Mouse (Mus musculus) CH12.LX (cell line): ENCODE measurements around the gene Capza1. TPM values are rescaled to one million over a fixed set of nuclear protein-coding genes. Genes with fewer than 3 reads are reported as not detected.
A peak's percentile ranks its signal among the peaks of the same experiment; 100 is the strongest.

Source experiments
- DNase-seq: peaks from one replicate; pipeline ENCODE4 v3.0.0-alpha.2; 2013; ENCODE audit errors: extremely low read depth
- H3K27ac ChIP-seq: 2 replicates; pipeline ENCODE4 v1.5.1; 2012; ENCODE audit warnings: low read depth, mild to moderate bottlenecking, control low read depth, moderate library complexity; ENCODE audit not compliant: insufficient read depth
- H3K27me3 ChIP-seq: replicated peaks from 2 replicates; pipeline ENCODE3; 2012; ENCODE audit warnings: inconsistent platforms
- H3K36me3 ChIP-seq, 2 experiments: replicated peaks in 1 of 2; 2 replicates each; pipeline versions ENCODE3 to v1.6.1; 2012; ENCODE audit warnings: inconsistent platforms in 1 of 2, low read length in 1 of 2, mild to moderate bottlenecking in 1 of 2, mixed read lengths in 1 of 2, moderate library complexity in 1 of 2; ENCODE audit not compliant: control insufficient read depth in 1 of 2, insufficient read depth in 1 of 2
- H3K4me1 ChIP-seq, 2 experiments: 2 replicates each; pipeline ENCODE4 v1.6.1; 2012; ENCODE audit warnings: inconsistent platforms in 1 of 2, moderate library complexity in 1 of 2; ENCODE audit not compliant: insufficient read depth in 2 of 2, control insufficient read depth in 1 of 2
- H3K4me2 ChIP-seq: 2 replicates; pipeline ENCODE4 v1.6.1; 2012; ENCODE audit warnings: low read depth, mild to moderate bottlenecking, control low read depth; ENCODE audit not compliant: poor library complexity, insufficient read depth, severe bottlenecking
- H3K4me3 ChIP-seq, 3 experiments: fragments of 150-350 bp in 1 of 3; sonication (generic) in 1 of 3; replicated peaks in 1 of 3; 2 replicates each; pipeline versions ENCODE3 to v1.5.1; 2011 to 2012; ENCODE audit warnings: low read depth in 2 of 3, low read length in 2 of 3, mild to moderate bottlenecking in 2 of 3, moderate library complexity in 2 of 3, control low read depth in 1 of 3, improper control_type of control experiment in 1 of 3, inconsistent platforms in 1 of 3, mixed read lengths in 1 of 3; ENCODE audit not compliant: poor library complexity in 1 of 3
- H3K79me2 ChIP-seq: replicated peaks from 2 replicates; pipeline ENCODE4 v1.6.1; 2012; ENCODE audit warnings: mild to moderate bottlenecking, moderate library complexity; ENCODE audit not compliant: control insufficient read depth, poor library complexity, insufficient read depth, severe bottlenecking; ENCODE audit errors: extremely low read depth
- H3K9ac ChIP-seq: 2 replicates; pipeline ENCODE4 v1.6.1; 2012; ENCODE audit warnings: low read depth, mild to moderate bottlenecking, control low read depth, moderate library complexity; ENCODE audit not compliant: insufficient read depth
- H3K9me3 ChIP-seq: replicated peaks from 2 replicates; pipeline ENCODE3; 2012; ENCODE audit warnings: low read length, inconsistent platforms, mixed read lengths
- CTCF ChIP-seq, 2 experiments: IDR thresholded peaks in 1 of 2; conservative IDR thresholded peaks in 1 of 2; 2 replicates each; pipeline ENCODE4 v1.5.1; 2011 to 2012; ENCODE audit warnings: low read depth in 2 of 2, low read length in 2 of 2, improper control_type of control experiment in 1 of 2, inconsistent platforms in 1 of 2, mild to moderate bottlenecking in 1 of 2, moderate library complexity in 1 of 2
- ELF1 ChIP-seq: IDR thresholded peaks from 2 replicates; pipeline ENCODE4 v1.6.1; 2014; ENCODE audit warnings: low read depth, mild to moderate bottlenecking, inconsistent platforms, low read length, improper control_type of control experiment
- ETS1 ChIP-seq: conservative IDR thresholded peaks from 2 replicates; pipeline ENCODE4 v1.6.1; 2012; ENCODE audit warnings: low read depth, mild to moderate bottlenecking, inconsistent platforms, low read length, improper control_type of control experiment, moderate library complexity
- JUN ChIP-seq: IDR thresholded peaks from 2 replicates; pipeline ENCODE4 v1.6.1; 2011; ENCODE audit warnings: low read depth, mild to moderate bottlenecking, low read length, improper control_type of control experiment, moderate library complexity; ENCODE audit not compliant: insufficient read depth
- JUND ChIP-seq: conservative IDR thresholded peaks from 2 replicates; pipeline ENCODE4 v1.6.1; 2011; ENCODE audit warnings: low read depth, low read length, improper control_type of control experiment
- KAT2A ChIP-seq: IDR thresholded peaks from 2 replicates; pipeline ENCODE4 v1.6.1; 2012; ENCODE audit warnings: low read length, improper control_type of control experiment, inconsistent platforms; ENCODE audit not compliant: insufficient replicate concordance
- MEF2A ChIP-seq: IDR thresholded peaks from 2 replicates; pipeline ENCODE4 v1.6.1; 2014; ENCODE audit warnings: low read depth, mild to moderate bottlenecking, inconsistent platforms, low read length, improper control_type of control experiment, borderline replicate concordance
- MXI1 ChIP-seq: IDR thresholded peaks from 2 replicates; pipeline ENCODE4 v1.6.1; 2011; ENCODE audit warnings: mild to moderate bottlenecking, low read depth, low read length, improper control_type of control experiment
- MYC ChIP-seq: IDR thresholded peaks from 2 replicates; pipeline ENCODE4 v1.6.1; 2011; ENCODE audit warnings: low read depth, mild to moderate bottlenecking, improper control_type of control experiment, low read length
- NELFE ChIP-seq: IDR thresholded peaks from 2 replicates; pipeline ENCODE4 v1.6.1; 2011; ENCODE audit warnings: low read depth, low read length, improper control_type of control experiment
- NRF1 ChIP-seq: IDR thresholded peaks from 2 replicates; pipeline ENCODE4 v1.6.1; 2014; ENCODE audit warnings: low read depth, mild to moderate bottlenecking, inconsistent platforms, low read length, improper control_type of control experiment, moderate library complexity
- POLR2AphosphoS2 ChIP-seq: IDR thresholded peaks from 2 replicates; pipeline ENCODE4 v1.6.1; 2011; ENCODE audit warnings: low read depth, low read length, improper control_type of control experiment
- RCOR1 ChIP-seq: conservative IDR thresholded peaks from 2 replicates; pipeline ENCODE4 v1.6.1; 2012; ENCODE audit warnings: low read depth, mild to moderate bottlenecking, inconsistent platforms, low read length, improper control_type of control experiment
- SIN3A ChIP-seq: IDR thresholded peaks from 2 replicates; pipeline ENCODE4 v1.6.1; 2012; ENCODE audit warnings: low read length, improper control_type of control experiment, inconsistent platforms
- SMC3 ChIP-seq: IDR thresholded peaks from 2 replicates; pipeline ENCODE4 v1.6.1; 2011; ENCODE audit warnings: low read depth, low read length, improper control_type of control experiment
- TBP ChIP-seq: conservative IDR thresholded peaks from 2 replicates; pipeline ENCODE4 v1.6.1; 2011; ENCODE audit warnings: low read depth, low read length, improper control_type of control experiment
- USF1 ChIP-seq: IDR thresholded peaks from 2 replicates; pipeline ENCODE4 v1.6.1; 2014; ENCODE audit warnings: low read depth, mild to moderate bottlenecking, inconsistent platforms, low read length, improper control_type of control experiment
- ZMIZ1 ChIP-seq: IDR thresholded peaks from 2 replicates; pipeline ENCODE4 v1.6.1; 2012; ENCODE audit warnings: low read depth, mild to moderate bottlenecking, inconsistent platforms, low read length, improper control_type of control experiment
- dilution Hi-C: fragments of 300-500 bp; cut with MboI; formaldehyde crosslinking; loops from 2 replicates; pipeline ENCODE4 v1.14.3; 2020; ENCODE audit warnings: low sequenced_read_pairs; ENCODE audit not compliant: extremely low pct_unique_long_range_greater_than_20kb, extremely low pct_ligation_motif_present
- in situ Hi-C: fragments of 300-500 bp; cut with MboI; formaldehyde crosslinking; loops from 3 replicates; pipeline ENCODE4 v1.14.3; 2019; ENCODE audit warnings: low sequenced_read_pairs, low pct_ligation_motif_present, low pct_unique_long_range_greater_than_20kb, mixed read lengths
- polyA plus RNA-seq: library from polyadenylated mRNA; unstranded; fragments of >175 nt; gene quantifications from 2 replicates; pipeline ENCODE4 v1.2.1, GENCODE M21; 2012; ENCODE audit warnings: low read depth; ENCODE audit not compliant: insufficient read length
- total RNA-seq, 2 experiments: library from RNA; depleted of rRNA; stranded (reverse); fragments of 300-350 nt in 1 of 2; fragments of >200 nt in 1 of 2; gene quantifications; 2 replicates each; pipeline ENCODE4 v1.2.3; 2012 to 2014

The Capza1 gene
- total and polyA plus RNA-seq, 3 experiments, result 113 to 288 (median 140) TPM

DNA sequence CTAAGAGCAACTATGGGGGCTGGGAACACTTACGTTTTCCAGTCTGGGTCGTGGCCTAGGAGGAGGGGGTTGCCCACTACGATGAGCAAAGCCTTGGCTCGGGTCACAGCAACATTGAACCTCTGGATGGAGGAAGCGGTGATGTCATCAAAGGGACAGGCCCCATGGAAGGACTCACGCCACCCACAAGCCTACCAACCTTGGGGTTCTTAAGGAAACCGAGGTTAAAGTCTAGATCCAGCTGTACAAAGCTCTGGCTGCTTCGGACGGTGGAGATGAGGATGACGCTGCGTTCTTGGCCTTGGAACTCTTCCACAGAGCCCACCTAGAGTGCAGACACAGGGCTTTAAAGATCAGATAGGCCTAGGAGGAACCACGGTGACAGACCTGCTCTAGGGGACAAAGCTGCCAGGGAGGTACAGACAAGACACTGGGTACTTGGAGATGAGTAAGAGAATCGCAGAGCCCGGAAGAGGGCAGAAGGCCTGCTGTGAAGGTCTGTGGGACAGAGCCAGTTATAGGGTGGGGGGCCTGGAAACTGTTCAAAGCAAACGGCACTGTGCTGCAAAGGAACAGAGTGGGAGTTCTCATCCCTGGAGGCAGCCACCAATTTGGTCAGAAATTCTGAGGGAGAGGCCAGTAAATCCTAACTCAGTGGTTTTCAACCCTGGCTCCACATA lies 68.5 kb downstream of the Capza1 start:
- Histone ChIP-seq H3K4me1 (peaks cover 14 to 51% of the 10 kb centered on the region in 2 experiments), H3K9me3 (no peaks in the 10 kb centered on the region), H3K79me2 (no peaks in the 10 kb centered on the region), H3K36me3 (peaks cover 46 to 78% of the 10 kb centered on the region in 2 experiments), H3K4me2 (no peak overlapping the region), H3K9ac (no peak overlapping the region), H3K27me3 (no peaks in the 10 kb centered on the region), H3K27ac (0 out of 2 replicates have a peak overlapping the region, but pooled peaks have one; percentile 1), H3K4me3 (no peak overlapping the region)
- TF ChIP-seq NRF1 (no peak), SIN3A (no peak), ZMIZ1 (no peak), JUND (no peak), NELFE (no peak), JUN (no peak), ELF1 (no peak), TBP (no peak)
- DNase-seq, result no peak
- dilution Hi-C loops, result no loop called here
- in situ Hi-C loops, result no loop called here

DNA sequence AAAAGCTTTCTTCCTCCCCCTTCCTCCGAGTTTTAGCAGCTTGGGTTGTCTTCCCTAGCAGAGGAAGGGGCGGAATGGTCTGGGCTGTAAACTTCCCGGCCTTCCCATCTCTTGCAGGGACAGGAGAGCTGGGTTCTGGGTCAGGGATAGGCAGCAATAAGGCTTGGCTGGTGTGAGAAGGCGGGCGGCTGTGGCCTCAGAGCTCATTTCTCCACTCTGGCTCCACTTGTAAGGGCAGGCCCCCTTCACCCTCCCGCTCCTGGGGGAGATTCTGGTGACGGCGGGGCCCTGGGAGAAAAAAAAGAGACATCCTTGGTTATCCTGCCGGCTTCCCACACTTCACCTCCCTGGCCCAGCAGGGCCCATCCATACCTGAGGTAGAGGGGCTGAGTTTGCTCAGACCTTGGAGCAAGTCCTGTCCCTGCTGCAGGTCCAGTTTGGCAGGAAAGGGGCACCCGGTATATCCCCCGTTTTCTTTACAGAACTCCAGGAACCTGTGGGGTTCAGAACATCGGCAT lies 69.3 kb downstream of the Capza1 start:
- peaks cover 14 to 59% of the 10 kb centered on the region in 2 experiments for H3K4me1 ChIP-seq
- no peaks in the 10 kb centered on the region for H3K9me3 ChIP-seq
- H3K4me2 ChIP-seq, result no peak overlapping the region
- DNase-seq, result no peak
- dilution Hi-C loops (no loop called here), in situ Hi-C loops (loop anchor here (5.0 kb wide), 1 partner anchor 67 kb away; the partner anchor contains the start of genes Capza1 and St7l)
- no peak overlapping the region for H3K4me3 ChIP-seq
- TF ChIP-seq RCOR1 (no peak), MXI1 (no peak), TBP (no peak), SMC3 (no peak), KAT2A (no peak), MEF2A (no peak), CTCF (conservative IDR thresholded peaks at IDR 0.05 in 1 of 2, IDR thresholded peaks at IDR 0.05 in 1 of 2; ENCODE audit: low read depth in 2 of 2, low read length in 2 of 2) (no peak), ELF1 (no peak), USF1 (no peak), POLR2AphosphoS2 (no peak), ETS1 (no peak), MYC (no peak)
- peaks cover 38 to 74% of the 10 kb centered on the region in 2 experiments for H3K36me3 ChIP-seq
- H3K27ac ChIP-seq, result no peak overlapping the region
- no peaks in the 10 kb centered on the region for H3K27me3 ChIP-seq
- H3K79me2 ChIP-seq, result no peaks in the 10 kb centered on the region
- H3K9ac ChIP-seq, result no peak overlapping the region
